Mouse (Mus musculus): ENCODE measurements around the gene Sv2b. TPM values are rescaled to one million over a fixed set of nuclear protein-coding genes. Genes with fewer than 3 reads are reported as not detected.
"Not testable (repeated sequence)": the region's sequence is repeated elsewhere in the genome, so short reads cannot be mapped to it uniquely, and the experiment has no call there.

Gene Sv2b
- polyA plus RNA-seq (2015; fragmentation: Nextera tagmentation; extraction: Ambion mirVana): 1.5 and 2.6 TPM in 2 replicates

DNA sequence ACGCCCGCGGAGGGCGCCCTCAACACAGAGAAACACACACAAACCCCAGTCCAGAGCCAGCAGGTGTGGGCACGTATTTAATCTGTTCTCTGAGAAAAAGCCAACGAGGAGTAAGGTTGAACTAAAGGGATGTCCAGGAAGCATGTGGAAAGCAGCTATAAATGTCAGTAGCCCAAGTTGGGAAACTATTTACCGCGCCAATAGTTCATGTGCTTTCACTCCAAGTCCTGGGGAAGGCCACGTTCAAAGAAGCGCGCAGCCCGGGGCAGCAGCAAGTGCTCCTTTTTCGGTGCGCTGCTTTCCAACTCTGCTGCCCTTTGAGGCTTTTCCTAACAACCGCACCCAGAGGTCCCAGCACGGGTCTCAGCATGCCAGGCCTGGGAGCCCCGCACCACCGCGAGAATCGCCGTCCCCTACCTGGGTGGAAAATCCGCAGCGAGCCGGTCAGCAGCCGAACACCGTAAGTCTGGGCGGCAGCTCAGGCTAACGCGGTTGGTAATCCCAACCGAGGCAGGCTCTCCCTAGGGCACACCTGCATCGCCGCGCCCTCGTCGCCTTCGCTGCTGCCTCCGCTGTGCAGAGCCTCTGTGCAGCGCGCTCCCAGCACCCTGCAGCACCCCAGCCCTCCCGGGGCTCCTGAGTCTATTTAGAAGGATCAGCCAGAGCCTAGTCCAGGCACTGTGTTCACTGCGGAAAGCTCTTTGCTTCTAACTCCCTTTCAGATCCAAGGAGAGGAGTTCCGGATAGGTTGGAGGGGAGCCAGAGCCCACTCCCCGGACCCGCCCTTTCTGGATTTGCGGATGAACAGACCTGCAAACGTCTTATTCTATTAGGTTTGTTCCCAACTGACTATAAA, at the start of gene Sv2b:
Gene Sv2b (minus strand): TSS at position 806 of the 856 bp plus-strand sequence.
- Histone ChIP-seq H3K4me3 (peak within 1 kb of the TSS; percentile 51), H3K4me1 (peaks cover 20% of the 10 kb centered on the region), H3K9me3 (no peaks in the 10 kb centered on the region), H3K36me3 (no peaks in the 10 kb centered on the region), H3K4me2 (replicated peaks) (peak within 1 kb of the TSS; percentile 93), H3K27ac (no peak within 1 kb of the TSS; the same call in 1 of the 2 replicates), H3K27me3 (peaks cover 49% of the 10 kb centered on the region), H3K9ac (peak within 1 kb of the TSS; percentile 66)
- WGBS: 2% methylated on average over 46 of the region's 46 CpGs
- ATAC-seq (ENCODE audit: low FRiP score, low read depth): no peak

DNA sequence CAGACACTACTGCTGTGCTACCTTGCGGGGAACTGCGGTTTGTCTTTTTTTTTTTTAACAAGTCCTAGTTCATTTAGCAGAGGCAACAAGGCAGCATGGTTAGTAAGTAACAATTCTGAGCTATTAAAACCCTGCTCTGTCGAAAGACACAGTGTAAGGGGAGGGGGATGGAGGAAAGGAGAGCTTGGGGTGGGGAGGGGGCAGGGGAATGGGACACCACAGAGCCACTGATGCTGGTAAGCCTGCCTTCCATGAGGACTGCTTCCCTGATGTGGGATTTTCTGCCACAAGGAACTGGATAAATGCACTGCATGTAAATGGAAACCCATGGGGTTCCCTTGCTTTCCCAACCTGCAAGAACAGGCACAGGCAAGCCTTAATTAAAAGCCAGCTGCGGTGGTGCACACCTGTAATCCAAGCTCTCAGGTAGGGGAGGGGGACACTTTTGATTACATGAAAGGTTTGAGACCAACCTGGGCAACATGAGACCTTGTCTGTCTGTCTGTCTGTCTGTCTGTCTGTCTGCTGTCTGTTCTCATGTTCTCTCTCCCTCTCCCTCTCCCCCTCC, 49.3 kb upstream of the Sv2b start:
- no peak for ATAC-seq (ENCODE audit: low FRiP score, low read depth)
- Histone ChIP-seq H3K36me3 (no peaks in the 10 kb centered on the region), H3K4me2 (replicated peaks) (no peak overlapping the region), H3K27me3 (no peaks in the 10 kb centered on the region), H3K4me1 (peaks cover 6% of the 10 kb centered on the region), H3K9me3 (no peaks in the 10 kb centered on the region), H3K27ac (no peak overlapping the region), H3K9ac (no peak overlapping the region), H3K4me3 (no peak overlapping the region)
- 20% methylated on average over 4 of the region's 4 CpGs for WGBS

DNA sequence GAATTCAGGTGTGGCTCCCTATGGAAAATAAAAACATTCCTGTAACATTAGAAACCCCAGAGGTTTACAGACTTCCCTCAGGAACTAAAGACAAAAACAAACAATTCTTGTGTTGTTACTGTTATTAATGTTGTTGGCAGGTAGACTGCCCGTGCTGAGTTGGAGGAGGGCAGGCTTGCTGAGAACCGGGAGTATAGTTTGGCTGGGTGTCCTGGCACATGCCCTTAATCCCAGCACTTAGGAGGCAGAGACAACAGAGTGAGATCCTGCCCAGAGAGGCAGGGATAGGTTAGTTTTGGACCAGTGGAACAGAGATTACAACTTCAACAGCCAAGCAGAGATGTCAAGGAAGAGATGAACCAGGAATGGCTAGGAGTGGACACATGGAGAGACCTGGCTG, 46.5 kb upstream of the Sv2b start:
- no peak for ATAC-seq (ENCODE audit: low FRiP score, low read depth)
- WGBS: 80% methylated on average over 2 of the region's 2 CpGs
- H3K4me3 ChIP-seq: no peak overlapping the region

DNA sequence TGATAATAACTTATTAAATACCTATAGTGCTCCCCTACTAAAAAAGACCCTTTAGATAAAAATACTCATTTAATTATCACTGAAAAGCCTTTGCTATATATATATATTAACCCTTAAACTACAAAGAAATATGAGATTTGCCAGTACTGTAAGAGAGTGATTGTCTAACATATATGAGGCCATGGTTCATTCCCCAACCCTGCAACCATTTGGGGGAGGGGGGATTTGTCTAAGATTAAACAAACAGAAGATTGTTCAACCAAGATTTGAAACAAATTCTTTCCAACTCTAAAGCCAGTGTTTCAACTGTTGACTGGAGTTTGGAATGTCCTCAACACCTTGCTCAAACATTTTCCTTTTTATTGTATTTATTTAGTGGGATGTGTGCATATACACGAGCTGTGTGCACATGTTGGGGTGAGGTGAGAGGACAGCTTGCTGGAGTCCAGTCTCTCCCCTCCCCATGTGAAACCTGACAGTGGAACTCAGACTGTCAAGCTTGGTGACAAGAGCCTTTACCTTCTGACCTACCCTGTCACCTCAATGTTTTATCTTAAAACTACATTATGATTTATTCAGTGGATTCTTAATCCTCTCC, 43.8 kb upstream of the Sv2b start:
- WGBS: 52% methylated on average over 1 of the region's 1 CpGs
- ATAC-seq (ENCODE audit: low FRiP score, low read depth): no peak
- no peaks in the 10 kb centered on the region for H3K27me3 ChIP-seq
- H3K9ac ChIP-seq: no peak overlapping the region
- H3K36me3 ChIP-seq: no peaks in the 10 kb centered on the region
- no peaks in the 10 kb centered on the region for H3K4me1 ChIP-seq
- H3K27ac ChIP-seq: no peak overlapping the region
- H3K4me2 ChIP-seq (replicated peaks): no peak overlapping the region
- H3K9me3 ChIP-seq: no peaks in the 10 kb centered on the region
- no peak overlapping the region for H3K4me3 ChIP-seq

More for the DNA sequence above, 46.5 kb upstream of the Sv2b start:
- H3K27me3 ChIP-seq: no peaks in the 10 kb centered on the region
- H3K4me1 ChIP-seq: peaks cover 6% of the 10 kb centered on the region
- no peaks in the 10 kb centered on the region for H3K36me3 ChIP-seq
- no peak overlapping the region for H3K4me2 ChIP-seq (replicated peaks)
- no peak overlapping the region for H3K9ac ChIP-seq
- no peaks in the 10 kb centered on the region for H3K9me3 ChIP-seq
- no peak overlapping the region for H3K27ac ChIP-seq

DNA sequence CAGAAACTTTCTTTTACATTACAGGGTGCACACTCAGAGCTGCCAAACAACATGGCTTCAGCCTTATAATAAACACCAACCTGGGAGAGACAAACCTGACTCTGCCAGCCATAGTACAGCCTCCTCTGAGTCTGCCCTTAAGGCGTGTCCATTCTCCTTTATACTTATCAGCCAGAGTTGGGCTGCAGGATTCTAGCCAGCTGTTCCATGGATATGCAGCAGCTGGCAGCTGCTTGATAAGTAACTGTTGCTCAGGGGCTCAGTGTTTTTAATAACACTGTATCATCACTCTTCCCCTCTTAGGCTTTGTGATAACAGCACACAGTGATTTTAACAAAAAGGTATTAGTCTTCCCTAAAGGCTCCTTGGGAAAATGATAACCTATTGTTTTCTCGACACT, 41.1 kb upstream of the Sv2b start:
- no peak for ATAC-seq (ENCODE audit: low FRiP score, low read depth)
- H3K27ac ChIP-seq: no peak overlapping the region
- H3K4me2 ChIP-seq (replicated peaks): no peak overlapping the region
- H3K36me3 ChIP-seq: no peaks in the 10 kb centered on the region
- no peaks in the 10 kb centered on the region for H3K27me3 ChIP-seq
- no peak overlapping the region for H3K4me3 ChIP-seq
- no peaks in the 10 kb centered on the region for H3K9me3 ChIP-seq
- 76% methylated on average over 2 of the region's 2 CpGs for WGBS
- no peaks in the 10 kb centered on the region for H3K4me1 ChIP-seq
- H3K9ac ChIP-seq: no peak overlapping the region

DNA sequence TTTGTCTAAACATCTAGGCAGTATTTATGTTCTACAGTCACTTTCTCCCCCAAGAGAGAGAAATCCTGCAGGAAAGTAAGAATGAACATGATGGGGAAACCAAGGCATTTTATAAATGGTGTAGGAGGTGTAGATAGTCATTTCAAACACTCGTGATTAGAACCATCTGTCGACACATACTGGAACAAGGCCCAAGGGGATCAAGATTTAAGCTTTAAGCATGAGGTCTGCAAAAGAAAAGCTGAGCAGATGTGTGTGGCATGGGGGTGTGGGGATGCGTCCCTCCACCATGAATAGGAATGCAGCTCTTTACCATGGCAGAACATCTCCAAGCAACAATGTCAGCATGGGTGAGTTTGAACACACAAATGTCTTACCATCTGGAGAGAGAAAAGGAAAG, 23.2 kb upstream of the Sv2b start:
- H3K27me3 ChIP-seq: no peaks in the 10 kb centered on the region
- H3K9ac ChIP-seq: no peak overlapping the region
- WGBS: 22% methylated on average over 3 of the region's 3 CpGs
- no peak overlapping the region for H3K4me2 ChIP-seq (replicated peaks)
- peaks cover 7% of the 10 kb centered on the region; the same call in 1 of the 2 replicates for H3K4me1 ChIP-seq
- no peak overlapping the region for H3K27ac ChIP-seq
- no peaks in the 10 kb centered on the region for H3K9me3 ChIP-seq
- H3K36me3 ChIP-seq: no peaks in the 10 kb centered on the region
- H3K4me3 ChIP-seq: no peak overlapping the region
- ATAC-seq (ENCODE audit: low FRiP score, low read depth): no peak

DNA sequence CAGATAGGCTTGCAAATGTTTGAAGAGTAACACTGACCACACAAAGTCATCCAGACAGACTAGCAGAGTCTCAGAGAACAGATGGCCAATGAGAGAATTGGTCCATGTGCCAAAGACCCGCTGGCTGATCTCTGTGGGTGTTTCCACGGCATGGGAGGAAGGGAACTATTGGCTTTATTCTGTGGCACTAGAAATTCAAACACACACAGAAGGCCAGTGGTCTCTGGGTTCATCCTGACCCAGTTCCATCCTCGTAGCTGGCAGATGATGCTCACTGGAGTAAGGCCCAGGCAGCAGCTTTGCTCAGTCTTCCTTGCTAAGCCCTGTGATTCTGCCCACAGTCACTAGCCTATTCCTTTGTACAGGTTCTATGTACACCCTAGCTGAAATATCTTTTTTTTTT, 20.7 kb upstream of the Sv2b start:
- no peak overlapping the region for H3K4me3 ChIP-seq
- no peak overlapping the region for H3K27ac ChIP-seq
- no peaks in the 10 kb centered on the region for H3K27me3 ChIP-seq
- no peaks in the 10 kb centered on the region for H3K9me3 ChIP-seq
- no peak for ATAC-seq (ENCODE audit: low FRiP score, low read depth)
- H3K4me1 ChIP-seq: peaks cover 7% of the 10 kb centered on the region; the same call in 1 of the 2 replicates
- no peak overlapping the region for H3K9ac ChIP-seq
- WGBS: 73% methylated on average over 3 of the region's 3 CpGs
- H3K36me3 ChIP-seq: no peaks in the 10 kb centered on the region
- no peak overlapping the region for H3K4me2 ChIP-seq (replicated peaks)

DNA sequence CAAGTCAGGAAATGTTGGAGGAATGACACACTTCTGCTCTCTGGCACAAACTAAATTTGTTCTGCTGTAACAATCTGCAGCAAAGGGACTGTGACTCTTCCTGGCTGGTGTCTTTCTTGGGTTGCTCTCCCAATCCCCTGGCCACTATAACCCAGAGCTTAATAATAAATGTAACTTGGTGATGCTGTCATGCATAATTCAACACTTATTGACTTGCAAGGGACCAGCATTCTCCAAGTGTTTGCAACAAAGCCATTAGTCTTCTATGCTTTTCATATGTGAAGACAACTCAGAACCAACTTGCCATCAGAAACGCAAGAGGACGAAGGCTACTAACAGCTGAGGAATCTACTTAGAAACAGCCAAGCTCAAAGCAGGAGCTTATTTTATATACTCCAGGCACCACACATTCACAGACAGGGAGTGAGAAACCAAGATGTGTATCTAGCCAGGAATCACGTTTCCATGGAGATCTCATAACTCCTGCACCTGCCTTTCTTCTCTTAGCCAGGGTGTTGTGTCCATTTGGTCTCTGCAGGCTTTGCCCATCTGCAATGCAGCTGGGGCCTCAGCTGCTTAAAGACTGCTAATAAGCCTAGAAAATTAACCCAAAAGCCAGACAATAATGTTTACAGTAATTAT, 19.8 kb upstream of the Sv2b start:
- no peak overlapping the region for H3K9ac ChIP-seq
- ATAC-seq (ENCODE audit: low FRiP score, low read depth): peak; percentile 51; the same call in 1 of the 2 replicates
- H3K36me3 ChIP-seq: no peaks in the 10 kb centered on the region
- no peaks in the 10 kb centered on the region for H3K27me3 ChIP-seq
- no peak overlapping the region for H3K4me3 ChIP-seq
- no peak overlapping the region for H3K27ac ChIP-seq
- peaks cover 7% of the 10 kb centered on the region; the same call in 1 of the 2 replicates for H3K4me1 ChIP-seq
- 52% methylated on average over 3 of the region's 3 CpGs for WGBS
- no peak overlapping the region for H3K4me2 ChIP-seq (replicated peaks)
- no peaks in the 10 kb centered on the region for H3K9me3 ChIP-seq

DNA sequence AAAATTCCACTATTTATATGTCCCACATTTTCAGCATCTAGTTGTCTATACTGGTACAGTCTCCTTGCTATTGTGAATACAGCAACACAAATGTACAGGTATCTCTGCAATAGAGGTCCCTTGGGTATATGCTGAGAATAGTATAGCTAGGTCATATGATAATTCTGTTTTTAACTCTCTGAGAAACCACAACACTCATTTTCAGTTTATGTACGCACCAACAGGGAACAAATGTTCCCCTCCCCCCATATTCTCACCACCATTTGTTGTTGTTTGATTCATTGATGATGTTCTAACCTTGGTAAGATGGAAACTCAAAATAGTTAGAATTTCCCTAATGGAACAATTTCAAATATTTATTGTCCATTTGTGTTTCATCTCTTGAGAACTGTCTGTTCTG, 16.2 kb upstream of the Sv2b start:
- Histone ChIP-seq H3K27ac (no peak overlapping the region), H3K9me3 (no peaks in the 10 kb centered on the region), H3K4me3 (no peak overlapping the region), H3K4me1 (no peaks in the 10 kb centered on the region), H3K36me3 (no peaks in the 10 kb centered on the region), H3K4me2 (replicated peaks) (no peak overlapping the region), H3K27me3 (no peaks in the 10 kb centered on the region), H3K9ac (no peak overlapping the region)
- 88% methylated on average over 1 of the region's 1 CpGs for WGBS
- no peak for ATAC-seq (ENCODE audit: low FRiP score, low read depth)

DNA sequence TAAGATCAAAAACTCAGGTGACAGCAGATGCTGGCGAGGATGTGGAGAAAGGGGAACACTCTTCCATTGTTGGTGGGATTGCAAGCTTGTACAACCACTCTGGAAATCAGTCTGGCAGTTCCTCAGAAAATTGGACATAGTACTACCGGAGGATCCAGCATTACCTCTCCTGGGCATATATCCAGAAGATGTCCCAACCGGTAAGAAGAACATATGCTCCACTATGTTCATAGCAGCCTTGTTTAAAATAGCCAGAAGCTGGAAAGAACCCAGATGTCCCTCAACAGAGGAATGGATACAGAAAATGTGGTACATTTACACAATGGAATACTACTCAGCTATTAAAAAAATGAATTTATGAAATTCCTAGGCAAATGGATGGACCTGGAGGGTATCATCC, 13.7 kb upstream of the Sv2b start:
- H3K9ac ChIP-seq; H3K4me3 ChIP-seq; H3K27me3 ChIP-seq; H3K4me2 ChIP-seq (replicated peaks); ATAC-seq (ENCODE audit: low FRiP score, low read depth); H3K9me3 ChIP-seq; H3K4me1 ChIP-seq; H3K27ac ChIP-seq; H3K36me3 ChIP-seq: not testable (repeated sequence)
- 90% methylated on average over 3 of the region's 3 CpGs for WGBS

DNA sequence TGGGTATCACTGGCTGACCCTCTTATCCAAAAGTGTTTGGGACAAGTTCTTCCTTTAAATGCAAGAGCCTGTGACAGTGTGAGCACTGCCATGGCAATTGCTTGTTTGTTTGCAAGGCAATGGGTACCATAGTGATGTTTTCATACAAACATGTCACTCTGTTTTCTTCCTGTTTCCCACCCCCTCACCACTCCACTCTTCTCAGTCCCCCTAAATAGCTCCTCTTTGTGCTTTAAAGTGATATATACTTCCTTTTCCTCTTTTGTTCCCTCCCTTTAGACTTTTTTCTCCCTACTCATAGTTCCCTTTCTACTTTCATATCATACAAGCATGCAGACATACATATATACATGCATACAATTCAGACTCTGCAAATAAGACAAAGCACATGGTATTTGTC, 10.9 kb upstream of the Sv2b start:
- H3K4me2 ChIP-seq (replicated peaks): no peak overlapping the region
- no peaks in the 10 kb centered on the region for H3K9me3 ChIP-seq
- H3K27ac ChIP-seq: no peak overlapping the region
- H3K36me3 ChIP-seq: no peaks in the 10 kb centered on the region
- H3K4me3 ChIP-seq: no peak overlapping the region
- H3K27me3 ChIP-seq: no peaks in the 10 kb centered on the region
- H3K9ac ChIP-seq: no peak overlapping the region
- H3K4me1 ChIP-seq: no peaks in the 10 kb centered on the region
- ATAC-seq (ENCODE audit: low FRiP score, low read depth): no peak

DNA sequence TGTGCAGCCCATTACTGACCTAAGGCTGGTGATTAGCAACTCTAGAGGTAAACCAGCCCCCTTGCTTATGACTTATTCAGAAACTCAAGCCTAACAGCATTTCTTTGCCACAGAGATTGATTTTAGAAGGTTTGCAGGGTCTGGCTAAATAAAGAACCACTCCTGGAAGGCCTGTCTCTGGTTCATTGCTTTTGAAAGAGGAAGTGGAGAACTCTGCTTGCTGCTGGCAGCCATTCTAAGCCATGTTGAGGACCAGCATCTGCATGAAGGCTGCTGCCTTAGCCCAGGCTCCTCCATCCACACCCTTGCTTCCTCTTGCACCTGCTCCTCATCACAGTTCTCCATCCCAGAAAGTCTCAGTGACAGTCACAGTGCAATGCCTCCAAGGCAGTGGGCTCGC, 9.3 kb upstream of the Sv2b start:
- Histone ChIP-seq H3K4me3 (no peak overlapping the region), H3K36me3 (no peaks in the 10 kb centered on the region), H3K4me1 (no peaks in the 10 kb centered on the region), H3K4me2 (replicated peaks) (no peak overlapping the region), H3K9ac (no peak overlapping the region), H3K27me3 (no peaks in the 10 kb centered on the region), H3K27ac (no peak overlapping the region), H3K9me3 (no peaks in the 10 kb centered on the region)
- WGBS: 89% methylated on average over 1 of the region's 1 CpGs
- ATAC-seq (ENCODE audit: low FRiP score, low read depth): no peak

Data from limb, embryonic 13.5 days (tissue).